Comparison of ENCODE assay signal across 7 mouse cellular contexts in the genomic region with DNA sequence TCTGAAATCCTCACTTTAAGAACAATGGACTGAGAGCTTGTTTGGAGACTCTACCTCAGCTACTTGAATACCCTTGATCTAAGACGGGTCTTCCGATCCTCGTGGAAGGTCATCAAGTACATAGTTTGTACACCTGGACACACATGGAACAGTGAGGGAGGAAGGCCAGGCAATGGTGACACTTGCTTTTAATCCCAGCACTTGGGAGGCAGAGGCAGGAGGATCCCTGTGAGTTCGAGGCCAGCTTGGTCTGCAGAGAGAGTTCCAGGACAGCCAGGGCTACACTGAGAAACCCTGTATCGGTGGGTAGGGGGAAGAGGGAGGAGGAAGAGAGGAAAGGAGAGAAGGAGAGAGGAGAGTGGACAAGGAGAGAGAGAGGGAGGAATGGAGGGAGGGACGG. TPM values are rescaled to one million over a fixed set of nuclear protein-coding genes. Genes with fewer than 3 reads are reported as not detected.
DNase-seq lines count a peak whose midpoint lies in the region; ATAC-seq lines count a peak whose summit lies in the region.

No protein-coding gene starts in this region.

- no peak for ATAC-seq in heart, embryonic 12.5 days (ENCODE audit: insufficient number of reproducible peaks, low FRiP score)
- peak; percentile 27; the same call in 1 of the 2 replicates for ATAC-seq in midbrain, embryonic 11.5 days (ENCODE audit: low FRiP score)
- ATAC-seq in midbrain, embryonic 13.5 days, result no peak
- ATAC-seq in hindbrain, embryonic 13.5 days (ENCODE audit: low FRiP score), result peak; percentile 30
- 0 out of 2 replicates have a peak, but pooled peaks have one; percentile 9 for ATAC-seq in neural tube, embryonic 13.5 days (ENCODE audit: low read depth)

- no peak overlapping the region for H3K4me3 ChIP-seq in heart, embryonic 12.5 days
- no peak overlapping the region for H3K4me3 ChIP-seq in midbrain, embryonic 11.5 days (ENCODE audit: low read depth, low read length)
- no peak overlapping the region for H3K4me3 ChIP-seq in midbrain, embryonic 13.5 days (replicated peaks)
- no peak overlapping the region for H3K4me3 ChIP-seq in hindbrain, embryonic 13.5 days
- no peak overlapping the region for H3K4me3 ChIP-seq in neural tube, embryonic 13.5 days

- H3K4me1 ChIP-seq in heart, embryonic 12.5 days (replicated peaks), result peaks cover 4% of the 10 kb centered on the region; the same call in 1 of the 2 replicates
- H3K4me1 ChIP-seq in midbrain, embryonic 11.5 days (ENCODE audit: control insufficient read depth, insufficient read depth, low read length), result no peaks in the 10 kb centered on the region
- no peaks in the 10 kb centered on the region for H3K4me1 ChIP-seq in midbrain, embryonic 13.5 days (replicated peaks)
- H3K4me1 ChIP-seq in hindbrain, embryonic 13.5 days (replicated peaks), result peaks cover 8% of the 10 kb centered on the region
- peaks cover 9% of the 10 kb centered on the region for H3K4me1 ChIP-seq in neural tube, embryonic 13.5 days (replicated peaks)

- no peak overlapping the region for H3K27ac ChIP-seq in heart, embryonic 12.5 days (ENCODE audit: poor library complexity, severe bottlenecking)
- H3K27ac ChIP-seq in midbrain, embryonic 11.5 days (ENCODE audit: low read depth, low read length), result no peak overlapping the region
- H3K27ac ChIP-seq in midbrain, embryonic 13.5 days, result no peak overlapping the region
- no peak overlapping the region for H3K27ac ChIP-seq in hindbrain, embryonic 13.5 days
- H3K27ac ChIP-seq in neural tube, embryonic 13.5 days (replicated peaks), result no peak overlapping the region

- no peaks in the 10 kb centered on the region for H3K9me3 ChIP-seq in heart, embryonic 12.5 days (replicated peaks)
- no peaks in the 10 kb centered on the region for H3K9me3 ChIP-seq in midbrain, embryonic 11.5 days (ENCODE audit: control insufficient read depth, low read length)
- H3K9me3 ChIP-seq in midbrain, embryonic 13.5 days, result no peaks in the 10 kb centered on the region
- H3K9me3 ChIP-seq in hindbrain, embryonic 13.5 days, result no peaks in the 10 kb centered on the region
- no peaks in the 10 kb centered on the region for H3K9me3 ChIP-seq in neural tube, embryonic 13.5 days

- 74% methylated on average over 6 of the region's 6 CpGs for WGBS in heart, embryonic 12.5 days
- WGBS in midbrain, embryonic 11.5 days, result 81% methylated on average over 6 of the region's 6 CpGs
- 86% methylated on average over 6 of the region's 6 CpGs for WGBS in midbrain, embryonic 13.5 days
- 85% methylated on average over 6 of the region's 6 CpGs for WGBS in hindbrain, embryonic 13.5 days
- 79% methylated on average over 6 of the region's 6 CpGs for WGBS in neural tube, embryonic 13.5 days

- H3K27me3 ChIP-seq in heart, embryonic 12.5 days (replicated peaks), result peaks cover 20% of the 10 kb centered on the region
- peaks cover 15% of the 10 kb centered on the region; the same call in 1 of the 2 replicates for H3K27me3 ChIP-seq in midbrain, embryonic 11.5 days (ENCODE audit: control insufficient read depth, insufficient read depth, low read length)
- H3K27me3 ChIP-seq in midbrain, embryonic 13.5 days, result peaks cover 14% of the 10 kb centered on the region
- peaks cover 22% of the 10 kb centered on the region for H3K27me3 ChIP-seq in hindbrain, embryonic 13.5 days
- H3K27me3 ChIP-seq in neural tube, embryonic 13.5 days, result peaks cover 34% of the 10 kb centered on the region

- DNase-seq in heart, postnatal 14 days, result no peak
- no peak for DNase-seq in midbrain, embryonic 11.5 days (ENCODE audit: low spot score, missing footprints)
- no peak for DNase-seq in ovary, postnatal 36 days (ENCODE audit: low spot score)

- intact Hi-C loops in heart, postnatal 14 days (cut with DNase I), result loop anchor here (5.0 kb wide), 2 partner anchors 51 to 66 kb away; no protein-coding TSS in a partner anchor

- H3K9ac ChIP-seq in heart, embryonic 12.5 days, result no peak overlapping the region
- no peak overlapping the region for H3K9ac ChIP-seq in midbrain, embryonic 11.5 days (ENCODE audit: low read length)
- no peak overlapping the region for H3K9ac ChIP-seq in midbrain, embryonic 13.5 days (replicated peaks)
- no peak overlapping the region for H3K9ac ChIP-seq in hindbrain, embryonic 13.5 days
- H3K9ac ChIP-seq in neural tube, embryonic 13.5 days, result no peak overlapping the region

- H3K36me3 ChIP-seq in heart, embryonic 12.5 days, result no peaks in the 10 kb centered on the region
- no peaks in the 10 kb centered on the region for H3K36me3 ChIP-seq in midbrain, embryonic 11.5 days (ENCODE audit: control insufficient read depth, insufficient read depth, low read length)
- H3K36me3 ChIP-seq in midbrain, embryonic 13.5 days, result no peaks in the 10 kb centered on the region
- no peaks in the 10 kb centered on the region for H3K36me3 ChIP-seq in hindbrain, embryonic 13.5 days
- no peaks in the 10 kb centered on the region for H3K36me3 ChIP-seq in neural tube, embryonic 13.5 days

- H3K4me2 ChIP-seq in heart, embryonic 12.5 days, result peak overlapping the region; percentile 100
- H3K4me2 ChIP-seq in midbrain, embryonic 11.5 days, result no peak overlapping the region; the same call in 1 of the 2 replicates
- H3K4me2 ChIP-seq in midbrain, embryonic 13.5 days (replicated peaks), result no peak overlapping the region
- H3K4me2 ChIP-seq in hindbrain, embryonic 13.5 days, result peak overlapping the region; percentile 100; the same call in 1 of the 2 replicates
- H3K4me2 ChIP-seq in neural tube, embryonic 13.5 days, result no peak overlapping the region

RNA-seq across cellular contexts. Expression of a gene that starts 0.6 kb away (rescaled TPM):
- 16.6 TPM in 2 replicates for polyA plus RNA-seq in heart, embryonic 12.5 days (2016; fragmentation: Nextera tagmentation; extraction: Ambion mirVana)
- 10 to 100 TPM; 21.2 to 23.5 TPM for total RNA-seq in heart, postnatal 14 days (2021)
- polyA plus RNA-seq in midbrain, embryonic 11.5 days (2014; fragmentation: Nextera tagmentation; extraction: Ambion mirVana), result 15.8 and 16.3 TPM in 2 replicates
- polyA plus RNA-seq in midbrain, embryonic 13.5 days (2015; fragmentation: Nextera tagmentation; extraction: Ambion mirVana), result 13.4 and 15.2 TPM in 2 replicates
- polyA plus RNA-seq in hindbrain, embryonic 13.5 days (2015; fragmentation: Nextera tagmentation; extraction: Ambion mirVana), result 13.0 and 14.9 TPM in 2 replicates
- polyA plus RNA-seq in neural tube, embryonic 13.5 days (2015; fragmentation: Nextera tagmentation; extraction: Ambion mirVana), result 10.2 and 12.9 TPM in 2 replicates

RNA-seq across cellular contexts. Expression of a gene that starts 25.9 kb away (rescaled TPM):
- 17.0 and 17.4 TPM in 2 replicates for polyA plus RNA-seq in heart, embryonic 12.5 days (2016; fragmentation: Nextera tagmentation; extraction: Ambion mirVana)
- 10 to 100 TPM; 14.7 to 15.6 TPM for total RNA-seq in heart, postnatal 14 days (2021)
- 16.1 and 16.6 TPM in 2 replicates for polyA plus RNA-seq in midbrain, embryonic 11.5 days (2014; fragmentation: Nextera tagmentation; extraction: Ambion mirVana)
- 13.7 and 16.1 TPM in 2 replicates for polyA plus RNA-seq in midbrain, embryonic 13.5 days (2015; fragmentation: Nextera tagmentation; extraction: Ambion mirVana)
- polyA plus RNA-seq in hindbrain, embryonic 13.5 days (2015; fragmentation: Nextera tagmentation; extraction: Ambion mirVana), result 14.1 and 14.4 TPM in 2 replicates
- polyA plus RNA-seq in neural tube, embryonic 13.5 days (2015; fragmentation: Nextera tagmentation; extraction: Ambion mirVana), result 13.6 and 14.0 TPM in 2 replicates

Comparison
In these comparisons a context has a peak if more than half of its experiments do, and no peak if none do; other contexts are left out.
1. ATAC-seq: peak in midbrain, embryonic 11.5 days (single experiment), hindbrain, embryonic 13.5 days (single experiment) and neural tube, embryonic 13.5 days (single experiment); none in heart, embryonic 12.5 days (single experiment) and midbrain, embryonic 13.5 days (single experiment).
2. H3K4me2 ChIP-seq: peak in heart, embryonic 12.5 days (single experiment) and hindbrain, embryonic 13.5 days (single experiment); none in midbrain, embryonic 11.5 days (single experiment), midbrain, embryonic 13.5 days (single experiment) and neural tube, embryonic 13.5 days (single experiment).